ENCODE assay signal across 21 mouse cellular contexts in genomic region chr12:27595576-27595975, GRCm38 (mm10).
DNase-seq lines count a peak whose midpoint lies in the region; ATAC-seq and TF ChIP-seq lines count a peak whose summit lies in the region.
"Had no signal": no experiment of that assay in that cellular context is flagged by ENCODE, and none has a peak within 500 bp of the region (broad histone marks: within the 10 kb centered on the region; RNA-seq: fewer than 3 reads in every experiment).

No protein-coding gene starts in this region.

- no peak overlapping the region for H3K4me3 ChIP-seq in forebrain, embryonic 11.5 days (ENCODE audit: low read depth, low read length)
- H3K4me3 ChIP-seq in forebrain, embryonic 12.5 days (replicated peaks) = no peak overlapping the region
- H3K4me3 ChIP-seq in midbrain, embryonic 10.5 days = no peak overlapping the region
- no peak overlapping the region for H3K4me3 ChIP-seq in midbrain, postnatal 0 days (ENCODE audit: low read depth, low read length)
- H3K4me3 ChIP-seq: embryonic facial prominence, embryonic 12.5 days; forebrain, embryonic 15.5 days had no signal

- DNase-seq in forebrain, embryonic 11.5 days (ENCODE audit: low spot score) = peak; percentile 50
- DNase-seq in midbrain, embryonic 10.5 days (ENCODE audit: low spot score) = no peak
- no peak for DNase-seq in midbrain, postnatal 0 days (ENCODE audit: low spot score)
- DNase-seq in brain, embryonic 14.5 days (ENCODE audit: low read depth) = peak; percentile 56
- DNase-seq in gastrocnemius, postnatal 4 days (ENCODE audit: low spot score in 2 of 2) = no peak
- no peak for DNase-seq in left cerebral cortex, adult 11 months (ENCODE audit: low spot score)
- DNase-seq: adrenal gland, adult 8-10 months; adrenal gland, postnatal 14 days; adrenal gland, postnatal 36 days; cerebellum, adult 11 months; cerebellum, adult 18-20 months; cerebellum, adult 8-10 months; cerebellum, adult 9-11 months; cerebellum, postnatal 14 days; cerebellum, postnatal 36 days; embryo, embryonic 11 days had no signal

- TF ChIP-seq CTCF in midbrain, postnatal 0 days (IDR thresholded peaks at IDR 0.05) = no peak
- no peak for TF ChIP-seq CTCF in brain, embryonic 14.5 days (IDR thresholded peaks at IDR 0.05; ENCODE audit: borderline replicate concordance, extremely low read depth, insufficient read depth, insufficient read length)

- no peaks in the 10 kb centered on the region; the same call in 1 of the 2 replicates for H3K4me1 ChIP-seq in forebrain, embryonic 11.5 days (replicated peaks; ENCODE audit: control insufficient read depth, insufficient read depth, low read length)
- peaks cover 22% of the 10 kb centered on the region for H3K4me1 ChIP-seq in forebrain, embryonic 12.5 days
- H3K4me1 ChIP-seq in midbrain, embryonic 10.5 days = peaks cover 30% of the 10 kb centered on the region
- H3K4me1 ChIP-seq in midbrain, postnatal 0 days (ENCODE audit: insufficient read depth, low read length) = no peaks in the 10 kb centered on the region; the same call in 1 of the 2 replicates

- 80% methylated on average over 2 of the region's 2 CpGs for WGBS in forebrain, embryonic 11.5 days
- WGBS in forebrain, embryonic 12.5 days = 60% methylated on average over 2 of the region's 2 CpGs
- WGBS in midbrain, embryonic 10.5 days = 79% methylated on average over 2 of the region's 2 CpGs
- WGBS in midbrain, postnatal 0 days = 51% methylated on average over 2 of the region's 2 CpGs

- no peak overlapping the region for H3K4me2 ChIP-seq in forebrain, embryonic 11.5 days (ENCODE audit: low read depth, low read length, severe bottlenecking)
- no peak overlapping the region for H3K4me2 ChIP-seq in forebrain, embryonic 12.5 days
- no peak overlapping the region for H3K4me2 ChIP-seq in midbrain, postnatal 0 days (ENCODE audit: low read depth, low read length, poor library complexity, severe bottlenecking)
- H3K4me2 ChIP-seq: embryonic facial prominence, embryonic 12.5 days; forebrain, embryonic 15.5 days had no signal

- no peak for ATAC-seq in forebrain, embryonic 11.5 days (replicated peaks; ENCODE audit: low FRiP score)
- no peak for ATAC-seq in forebrain, embryonic 12.5 days (ENCODE audit: low FRiP score)
- no peak for ATAC-seq in midbrain, postnatal 0 days (ENCODE audit: low FRiP score)
- ATAC-seq: activated CD4-positive, CD25-positive, alpha-beta regulatory T cell, adult 4 months; forebrain, embryonic 15.5 days; Patski had no signal

- H3K27me3 ChIP-seq in forebrain, embryonic 11.5 days (ENCODE audit: control insufficient read depth, insufficient read depth, low read length) = no peaks in the 10 kb centered on the region
- H3K27me3 ChIP-seq in forebrain, embryonic 12.5 days = no peaks in the 10 kb centered on the region
- no peaks in the 10 kb centered on the region for H3K27me3 ChIP-seq in midbrain, embryonic 10.5 days (ENCODE audit: low read depth, poor library complexity, severe bottlenecking)
- H3K27me3 ChIP-seq in midbrain, postnatal 0 days (ENCODE audit: insufficient read depth, low read length) = no peaks in the 10 kb centered on the region
- H3K27me3 ChIP-seq: embryonic facial prominence, embryonic 12.5 days; forebrain, embryonic 15.5 days; Patski had no signal

- H3K36me3 ChIP-seq in forebrain, embryonic 11.5 days (ENCODE audit: control insufficient read depth, insufficient read depth, low read length) = no peaks in the 10 kb centered on the region
- no peaks in the 10 kb centered on the region for H3K36me3 ChIP-seq in forebrain, embryonic 12.5 days (replicated peaks)
- no peaks in the 10 kb centered on the region for H3K36me3 ChIP-seq in midbrain, embryonic 10.5 days
- H3K36me3 ChIP-seq in midbrain, postnatal 0 days (ENCODE audit: insufficient read depth, low read length) = no peaks in the 10 kb centered on the region
- H3K36me3 ChIP-seq: embryonic facial prominence, embryonic 12.5 days; forebrain, embryonic 15.5 days had no signal

- no peak overlapping the region for H3K9ac ChIP-seq in forebrain, embryonic 11.5 days (ENCODE audit: low read length)
- no peak overlapping the region for H3K9ac ChIP-seq in forebrain, embryonic 12.5 days
- H3K9ac ChIP-seq in midbrain, postnatal 0 days (replicated peaks; ENCODE audit: low read length, poor library complexity, severe bottlenecking) = no peak overlapping the region
- H3K9ac ChIP-seq: embryonic facial prominence, embryonic 12.5 days; forebrain, embryonic 15.5 days had no signal

- no peak for TF ChIP-seq POLR2A in brain, embryonic 14.5 days (IDR thresholded peaks at IDR 0.05; ENCODE audit: borderline replicate concordance, extremely low read depth, insufficient read depth, insufficient read length, poor library complexity, severe bottlenecking)

- no peak overlapping the region for H3K27ac ChIP-seq in forebrain, embryonic 11.5 days (ENCODE audit: low read depth, low read length)
- H3K27ac ChIP-seq in forebrain, embryonic 12.5 days = no peak overlapping the region
- H3K27ac ChIP-seq in midbrain, embryonic 10.5 days (replicated peaks) = 0 out of 2 replicates have a peak overlapping the region, but pooled peaks have one; percentile 61
- no peak overlapping the region for H3K27ac ChIP-seq in midbrain, postnatal 0 days (ENCODE audit: low read depth, low read length)
- H3K27ac ChIP-seq: embryonic facial prominence, embryonic 12.5 days; forebrain, embryonic 15.5 days had no signal

- H3K9me3 ChIP-seq in forebrain, embryonic 11.5 days (ENCODE audit: control insufficient read depth, low read length) = no peaks in the 10 kb centered on the region
- H3K9me3 ChIP-seq in forebrain, embryonic 12.5 days = no peaks in the 10 kb centered on the region
- no peaks in the 10 kb centered on the region for H3K9me3 ChIP-seq in midbrain, embryonic 10.5 days (replicated peaks)
- H3K9me3 ChIP-seq in midbrain, postnatal 0 days (ENCODE audit: low read length) = no peaks in the 10 kb centered on the region
- H3K9me3 ChIP-seq: embryonic facial prominence, embryonic 12.5 days; forebrain, embryonic 15.5 days had no signal

Comparison
In these comparisons a context has a peak if more than half of its experiments do, and no peak if none do; other contexts are left out.
1. DNase-seq: peak in forebrain, embryonic 11.5 days (single experiment) and brain, embryonic 14.5 days (single experiment); none in midbrain, embryonic 10.5 days (single experiment), midbrain, postnatal 0 days (single experiment), gastrocnemius, postnatal 4 days (0 of 2) and left cerebral cortex, adult 11 months (single experiment).